Mouse (Mus musculus) forebrain, postnatal 0 days (tissue): Measurements from ENCODE around the gene Ccp110. TPM values are rescaled to one million over a fixed set of nuclear protein-coding genes. Genes with fewer than 3 reads are reported as not detected.

ENCODE experiments used
- ATAC-seq: fragments of 200-750 bp; cut with Nextera tagmentation; 2 replicates; pipeline ENCODE4 v1.8.0; 2017; ENCODE audit warnings: mild to moderate bottlenecking, moderate library complexity
- DNase-seq: peaks from one replicate; pipeline ENCODE4 v3.0.0-alpha.2; 2015
- H3K27ac ChIP-seq: fragments of 300-500 bp; sonication (generic); 2 replicates; pipeline ENCODE4 v1.5.1; 2014; ENCODE audit warnings: low read depth, mild to moderate bottlenecking, antibody characterized with exemption, low read length, moderate library complexity, mixed read lengths
- H3K27me3 ChIP-seq: fragments of 300-500 bp; sonication (generic); 2 replicates; pipeline ENCODE4 v1.6.1; 2014; ENCODE audit warnings: mild to moderate bottlenecking, low read length, mixed read lengths; ENCODE audit not compliant: insufficient read depth
- H3K36me3 ChIP-seq: fragments of 300-500 bp; sonication (generic); 2 replicates; pipeline ENCODE4 v1.6.1; 2014; ENCODE audit warnings: mild to moderate bottlenecking, moderate library complexity; ENCODE audit not compliant: insufficient read depth
- H3K4me1 ChIP-seq: fragments of 300-500 bp; sonication (generic); 2 replicates; pipeline ENCODE4 v1.6.1; 2014; ENCODE audit warnings: antibody characterized with exemption; ENCODE audit not compliant: insufficient read depth
- H3K4me2 ChIP-seq: fragments of 300-500 bp; sonication (generic); 2 replicates; pipeline ENCODE4 v1.6.1; 2014; ENCODE audit warnings: low read depth, mild to moderate bottlenecking, moderate library complexity
- H3K4me3 ChIP-seq: fragments of 300-500 bp; sonication (generic); 2 replicates; pipeline ENCODE4 v1.5.1; 2014; ENCODE audit warnings: low read depth, low read length, mixed read lengths
- H3K9ac ChIP-seq: fragments of 300-500 bp; sonication (generic); 2 replicates; pipeline ENCODE4 v1.6.1; 2014; ENCODE audit warnings: mild to moderate bottlenecking
- H3K9me3 ChIP-seq: fragments of 300-500 bp; sonication (generic); 2 replicates; pipeline ENCODE4 v1.6.1; 2016; ENCODE audit warnings: low read length
- CTCF ChIP-seq: sonication (generic); IDR thresholded peaks from 2 replicates; pipeline ENCODE4 v1.5.1; 2016; ENCODE audit warnings: antibody characterized with exemption, control low read depth, low read depth
- WGBS: fragments of 180-500 bp; shearing (Covaris S2); extraction: QIAGEN DNeasy Blood & Tissue Kit; methylation state at CpG from one replicate; pipeline ENCODE4 v1.1.7; 2014; 5-methylcytosine and 5-hydroxymethylcytosine counted together
- polyA plus RNA-seq: library from polyadenylated mRNA; unstranded; fragments of >200 nt; fragmentation: Nextera tagmentation; extraction: Ambion mirVana; gene quantifications from 2 replicates; pipeline ENCODE4 v1.2.1, GENCODE M21; 2015
- total RNA-seq: library from RNA; depleted of rRNA; stranded (reverse); fragments of >200 nt; gene quantifications from 2 replicates; pipeline ENCODE4 v1.2.3, GENCODE M21; 2014; rRNA removed

Gene Ccp110
- total and polyA plus RNA-seq, 2 experiments from 2014 or later, result 13.3 to 33.6 TPM

DNA sequence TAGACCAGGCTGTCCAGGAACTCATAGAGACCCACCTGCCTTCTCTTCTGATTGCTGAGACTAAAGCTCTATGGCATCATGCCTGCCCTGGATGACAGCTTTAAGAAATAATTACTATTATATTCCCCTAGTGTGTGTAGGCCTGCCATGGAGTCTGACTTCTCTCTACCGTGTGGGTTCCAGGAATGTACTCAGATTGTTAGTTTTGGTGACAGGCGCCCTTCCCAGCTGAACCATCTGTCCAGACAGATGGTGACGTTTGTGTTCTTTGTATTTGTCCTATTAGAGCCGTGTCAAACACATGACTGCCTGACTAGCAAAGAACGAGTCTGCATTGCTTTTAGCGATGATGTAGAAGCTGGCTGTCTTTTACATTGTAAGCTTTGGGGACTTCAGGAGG is 66.2 kb downstream of the Ccp110 start:
- peak; percentile 77 for ATAC-seq
- Histone ChIP-seq H3K27me3 (no peaks in the 10 kb centered on the region), H3K36me3 (peaks cover 42% of the 10 kb centered on the region), H3K27ac (peak overlapping the region; percentile 51; the same call in 1 of the 2 replicates), H3K4me1 (no peaks in the 10 kb centered on the region), H3K9me3 (no peaks in the 10 kb centered on the region), H3K9ac (no peak overlapping the region), H3K4me2 (no peak overlapping the region), H3K4me3 (no peak overlapping the region)
- peak; percentile 80 for DNase-seq
- no peak for TF ChIP-seq CTCF
- 24% methylated on average over 6 of the region's 6 CpGs for WGBS

DNA sequence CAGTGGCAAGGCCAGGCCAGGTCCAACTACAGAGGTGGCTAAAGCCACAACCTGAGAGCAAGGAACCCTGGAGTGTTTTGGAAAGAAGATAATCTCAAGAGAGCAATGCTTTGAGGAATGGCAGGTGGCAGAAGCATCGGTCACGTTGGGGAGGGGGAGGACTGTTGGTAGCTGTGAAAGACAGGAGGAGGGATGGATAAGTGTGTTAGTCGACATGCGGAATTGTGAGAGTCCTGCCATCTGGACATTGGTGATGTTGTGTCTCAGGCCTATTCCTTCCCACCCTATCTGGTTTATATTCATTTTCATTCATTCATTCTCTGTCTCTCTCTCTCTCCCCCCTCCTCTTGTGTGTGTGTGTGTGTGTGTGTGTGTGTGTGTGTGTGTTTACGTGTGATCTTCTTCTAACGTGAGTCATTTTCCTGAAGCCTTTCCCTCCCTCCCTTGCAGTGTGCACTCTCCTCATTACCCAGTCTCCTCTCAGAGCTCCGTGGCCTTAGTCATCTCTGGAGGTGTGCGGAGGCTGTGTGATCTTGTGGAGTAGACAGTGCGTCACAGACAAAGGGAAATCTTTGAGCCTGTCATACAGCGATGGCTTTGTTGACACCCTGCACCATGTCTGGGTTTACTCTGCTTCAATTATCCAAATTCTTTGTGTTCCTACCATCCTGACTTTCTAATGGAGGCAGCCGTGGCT is 71.1 kb downstream of the Ccp110 start:
- H3K27me3 ChIP-seq, result no peaks in the 10 kb centered on the region
- 69% methylated on average over 11 of the region's 11 CpGs for WGBS
- H3K9ac ChIP-seq, result no peak overlapping the region
- peaks cover 45% of the 10 kb centered on the region for H3K36me3 ChIP-seq
- H3K9me3 ChIP-seq, result no peaks in the 10 kb centered on the region
- H3K4me2 ChIP-seq, result no peak overlapping the region
- ATAC-seq, result peak; percentile 57
- H3K4me3 ChIP-seq, result no peak overlapping the region
- TF ChIP-seq CTCF, result no peak
- no peak for DNase-seq
- H3K4me1 ChIP-seq, result no peaks in the 10 kb centered on the region
- H3K27ac ChIP-seq, result no peak overlapping the region

DNA sequence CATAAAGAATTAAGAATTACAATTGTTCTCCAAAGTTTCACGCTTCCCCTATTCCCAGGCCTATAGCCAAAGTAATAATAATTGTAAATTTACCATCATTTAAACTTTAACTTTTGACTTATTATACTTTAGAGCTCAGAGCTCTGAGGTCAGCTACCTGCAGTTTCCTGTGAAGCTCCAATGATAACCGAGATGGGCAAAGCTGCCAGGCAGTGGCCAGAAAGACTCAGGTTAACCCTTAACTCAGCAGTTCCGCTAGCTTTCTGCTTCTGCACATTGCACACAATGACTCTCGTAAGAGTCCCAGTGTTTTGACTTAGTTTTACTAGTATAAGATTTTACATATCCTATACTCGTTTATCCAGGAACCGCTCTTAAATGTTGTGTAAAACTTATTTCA is 73.7 kb downstream of the Ccp110 start:
- Histone ChIP-seq H3K36me3 (peaks cover 40% of the 10 kb centered on the region), H3K4me1 (no peaks in the 10 kb centered on the region), H3K27me3 (no peaks in the 10 kb centered on the region), H3K4me3 (no peak overlapping the region), H3K4me2 (no peak overlapping the region), H3K9ac (no peak overlapping the region), H3K9me3 (no peaks in the 10 kb centered on the region), H3K27ac (no peak overlapping the region)
- ATAC-seq (no peak), DNase-seq (no peak)
- TF ChIP-seq CTCF, result no peak
- WGBS, result 78% methylated on average over 6 of the region's 6 CpGs

Other genes starting within 250 kb of the Ccp110 start
- 3.8 and 6.0 TPM in 2 replicates for gene Itpripl2, start 220.6 kb upstream of the Ccp110 start, total RNA-seq
- gene Itpripl2, start 220.6 kb upstream of the Ccp110 start, polyA plus RNA-seq, result 0.42 and 0.43 TPM in 2 replicates
- gene Coq7, start 179.2 kb upstream of the Ccp110 start, total RNA-seq, result 47.6 and 48.3 TPM in 2 replicates
- gene Coq7, start 179.2 kb upstream of the Ccp110 start, polyA plus RNA-seq, result 115 and 134 TPM in 2 replicates
- gene Tmc7, start 127.8 kb upstream of the Ccp110 start, total RNA-seq, result 10.1 and 10.3 TPM in 2 replicates
- 2.7 and 4.2 TPM in 2 replicates for gene Tmc7, start 127.8 kb upstream of the Ccp110 start, polyA plus RNA-seq
- 0.38 and 0.46 TPM in 2 replicates for gene Tmc5, start 115.3 kb upstream of the Ccp110 start, total RNA-seq
- gene Tmc5, start 115.3 kb upstream of the Ccp110 start, polyA plus RNA-seq, result 0.05 and 0.19 TPM in 2 replicates
- gene Gde1, start 6.8 kb upstream of the Ccp110 start, total RNA-seq, result 271 and 289 TPM in 2 replicates
- 263 and 284 TPM in 2 replicates for gene Gde1, start 6.8 kb upstream of the Ccp110 start, polyA plus RNA-seq
- gene Vps35l, start 27.7 kb downstream of the Ccp110 start, total RNA-seq, result 89.7 and 105 TPM in 2 replicates
- 85.9 and 94.5 TPM in 2 replicates for gene Vps35l, start 27.7 kb downstream of the Ccp110 start, polyA plus RNA-seq
- gene Iqck, start 143.2 kb downstream of the Ccp110 start, total RNA-seq, result 7.1 and 7.2 TPM in 2 replicates
- 4.6 and 6.2 TPM in 2 replicates for gene Iqck, start 143.2 kb downstream of the Ccp110 start, polyA plus RNA-seq
- 30.2 and 41.5 TPM in 2 replicates for gene Knop1, start 143.7 kb downstream of the Ccp110 start, total RNA-seq
- 65.6 and 75.0 TPM in 2 replicates for gene Knop1, start 143.7 kb downstream of the Ccp110 start, polyA plus RNA-seq